Mouse (Mus musculus) heart, adult 2 months (tissue): Measurements from ENCODE around the gene Zfp64. TPM values are rescaled to one million over a fixed set of nuclear protein-coding genes. Genes with fewer than 3 reads are reported as not detected.

ENCODE experiments used
- DNase-seq, 2 experiments: peaks; one replicate each; pipeline ENCODE4 v3.0.0; 2021
- H3K27ac ChIP-seq: fragments of 200-600 bp; 2 replicates; pipeline ENCODE4 v1.8.1; 2022
- H3K27me3 ChIP-seq: fragments of 200-500 bp; 2 replicates; pipeline ENCODE4 v1.6.1; 2012; ENCODE audit warnings: mild to moderate bottlenecking, low read length, inconsistent platforms, mixed read lengths; ENCODE audit not compliant: control insufficient read depth, insufficient read depth
- H3K36me3 ChIP-seq: fragments of 200-500 bp; 2 replicates; pipeline ENCODE4 v1.6.1; 2012; ENCODE audit warnings: low read length, inconsistent platforms; ENCODE audit not compliant: control insufficient read depth, insufficient read depth
- H3K4me1 ChIP-seq: fragments of 200-500 bp; 2 replicates; pipeline ENCODE4 v1.6.1; 2011; ENCODE audit warnings: low read length; ENCODE audit not compliant: control insufficient read depth, insufficient read depth
- H3K4me3 ChIP-seq: fragments of 200-600 bp; 2 replicates; pipeline ENCODE4 v1.8.1; 2022
- H3K79me2 ChIP-seq: fragments of 200-500 bp; replicated peaks from 2 replicates; pipeline ENCODE4 v1.6.1; 2012; ENCODE audit warnings: mild to moderate bottlenecking, inconsistent platforms, low read length, moderate library complexity, mixed read lengths; ENCODE audit not compliant: control insufficient read depth, insufficient read depth
- H3K9ac ChIP-seq: fragments of 200-500 bp; 2 replicates; pipeline ENCODE4 v1.6.1; 2012; ENCODE audit warnings: low read depth, mild to moderate bottlenecking, control low read depth, inconsistent platforms, low read length, mixed read lengths
- CTCF ChIP-seq: fragments of 200-600 bp; IDR thresholded peaks from 2 replicates; pipeline ENCODE4 v1.8.1; 2022; ENCODE audit warnings: antibody characterized with exemption, mild to moderate bottlenecking, moderate library complexity
- EP300 ChIP-seq: fragments of 200-500 bp; IDR thresholded peaks from 2 replicates; pipeline ENCODE4 v1.6.1; 2011; ENCODE audit warnings: low read depth, low read length, control low read depth; ENCODE audit not compliant: insufficient read depth
- POLR2A ChIP-seq: fragments of 200-500 bp; IDR thresholded peaks from 2 replicates; pipeline ENCODE4 v1.6.1; 2011; ENCODE audit warnings: mild to moderate bottlenecking, low read depth, low read length, control low read depth; ENCODE audit not compliant: insufficient read depth
- WGBS: fragments of 180-500 bp; shearing (Covaris S2); methylation state at CpG from one replicate; pipeline ENCODE4 v1.1.7; 2018; 5-methylcytosine and 5-hydroxymethylcytosine counted together
- intact Hi-C: fragments of 180-260 bp; cut with DNase I; formaldehyde crosslinking; loops from one replicate; pipeline ENCODE4 v1.15.1; 2025
- polyA plus RNA-seq: library from polyadenylated mRNA; depleted of rRNA; stranded (reverse); fragments of >200 nt; gene quantifications from 2 replicates; pipeline ENCODE4 v1.2.3, GENCODE M21; 2012
- total RNA-seq, 2 experiments: library from RNA; stranded (reverse); gene quantifications; 2 replicates each; pipeline ENCODE4 v1.2.3; 2021

Zfp64 gene
- total and polyA plus RNA-seq, 3 experiments, result 6.6 to 10.1 (median 7.8) TPM

DNA sequence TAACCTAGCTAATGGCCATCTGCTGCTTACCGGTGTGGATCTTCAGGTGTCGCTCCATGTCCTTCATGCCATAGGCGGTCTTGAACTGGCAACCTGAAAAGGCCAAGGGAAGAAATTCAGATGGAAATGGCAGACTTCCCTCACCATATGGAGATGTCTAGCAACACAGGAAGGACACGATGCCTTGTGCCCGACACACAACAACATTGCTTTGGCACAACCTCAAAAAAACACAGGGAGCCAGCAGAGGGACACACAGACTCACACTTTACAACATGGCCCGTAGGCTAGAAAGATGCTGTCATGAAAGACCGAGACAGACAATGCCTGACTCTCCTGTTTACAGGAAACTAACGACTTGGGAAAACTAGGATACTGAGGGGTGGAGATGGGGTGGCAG is 15.4 kb downstream of the Zfp64 start:
- intact Hi-C loops, result no loop called here
- Histone ChIP-seq H3K27me3 (no peaks in the 10 kb centered on the region), H3K4me3 (no peak overlapping the region), H3K9ac (no peak overlapping the region), H3K27ac (no peak overlapping the region), H3K36me3 (no peaks in the 10 kb centered on the region), H3K4me1 (no peaks in the 10 kb centered on the region), H3K79me2 (no peaks in the 10 kb centered on the region)
- TF ChIP-seq POLR2A, result no peak
- TF ChIP-seq CTCF, result no peak
- no peak for TF ChIP-seq EP300
- 94% methylated on average over 8 of the region's 8 CpGs for WGBS
- DNase-seq, result no peak

DNA sequence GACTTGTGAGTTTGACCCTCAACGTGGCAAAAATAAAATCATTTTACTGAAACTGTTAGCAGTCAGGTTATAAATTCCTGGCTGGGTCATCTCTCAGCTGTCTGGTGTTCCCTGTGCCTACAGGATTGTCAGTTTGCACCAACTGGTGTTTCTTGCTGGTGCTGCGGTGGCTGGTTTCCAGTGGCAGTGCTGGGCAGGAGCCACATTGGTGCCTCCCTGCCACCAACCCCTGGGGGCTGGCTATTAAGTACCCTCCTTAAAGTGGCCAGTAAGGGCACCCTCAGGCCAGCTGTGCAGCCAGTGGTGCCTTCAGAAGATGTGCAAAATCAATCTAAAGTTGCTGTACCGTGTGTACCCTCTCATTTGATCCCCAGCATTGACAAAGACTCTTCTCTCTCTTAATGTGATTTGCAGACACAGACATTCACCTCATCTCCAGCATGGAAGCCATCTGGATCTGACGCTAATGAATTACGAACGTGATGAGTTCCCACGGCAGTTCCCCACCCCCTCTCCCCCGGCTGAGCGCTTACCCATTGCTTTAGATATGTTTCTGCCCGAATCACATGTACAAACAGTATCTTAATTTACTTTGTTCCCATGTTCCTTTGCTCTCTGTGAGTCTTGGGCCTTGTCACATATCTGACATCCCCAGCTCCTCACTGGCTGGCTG is 16.0 kb downstream of the Zfp64 start:
- Histone ChIP-seq H3K36me3 (no peaks in the 10 kb centered on the region), H3K9ac (no peak overlapping the region), H3K4me1 (no peaks in the 10 kb centered on the region), H3K4me3 (no peak overlapping the region), H3K79me2 (no peaks in the 10 kb centered on the region), H3K27ac (no peak overlapping the region), H3K27me3 (no peaks in the 10 kb centered on the region)
- TF ChIP-seq CTCF (no peak), EP300 (no peak), POLR2A (no peak)
- WGBS, result 92% methylated on average over 10 of the region's 10 CpGs
- intact Hi-C loops, result no loop called here
- no peak for DNase-seq

DNA sequence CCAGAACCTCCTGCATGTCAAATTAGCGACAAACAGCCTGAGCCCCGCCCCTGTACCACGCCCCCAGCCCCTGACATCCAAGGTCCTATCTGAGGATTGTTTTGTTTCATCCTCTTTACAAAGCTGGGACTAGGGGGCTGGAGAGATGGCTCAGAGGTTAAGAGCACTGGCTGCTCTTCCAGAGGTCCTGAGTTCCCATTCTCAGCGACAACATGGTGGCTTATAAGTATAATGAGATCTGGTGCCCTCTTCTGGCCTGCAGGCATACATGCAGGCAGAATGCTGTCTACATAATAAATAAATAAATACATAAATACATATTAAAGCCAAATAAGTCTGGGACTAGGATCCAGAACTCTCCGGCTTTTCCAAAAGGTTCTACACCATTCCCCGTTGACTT is 18.5 kb downstream of the Zfp64 start:
- Histone ChIP-seq H3K36me3 (no peaks in the 10 kb centered on the region), H3K4me3 (no peak overlapping the region), H3K27me3 (no peaks in the 10 kb centered on the region), H3K4me1 (no peaks in the 10 kb centered on the region), H3K79me2 (no peaks in the 10 kb centered on the region), H3K27ac (no peak overlapping the region), H3K9ac (no peak overlapping the region)
- TF ChIP-seq POLR2A (no peak), EP300 (no peak), CTCF (peak; percentile 50)
- DNase-seq, result no peak
- 92% methylated on average over 6 of the region's 6 CpGs for WGBS
- intact Hi-C loops, result no loop called here

DNA sequence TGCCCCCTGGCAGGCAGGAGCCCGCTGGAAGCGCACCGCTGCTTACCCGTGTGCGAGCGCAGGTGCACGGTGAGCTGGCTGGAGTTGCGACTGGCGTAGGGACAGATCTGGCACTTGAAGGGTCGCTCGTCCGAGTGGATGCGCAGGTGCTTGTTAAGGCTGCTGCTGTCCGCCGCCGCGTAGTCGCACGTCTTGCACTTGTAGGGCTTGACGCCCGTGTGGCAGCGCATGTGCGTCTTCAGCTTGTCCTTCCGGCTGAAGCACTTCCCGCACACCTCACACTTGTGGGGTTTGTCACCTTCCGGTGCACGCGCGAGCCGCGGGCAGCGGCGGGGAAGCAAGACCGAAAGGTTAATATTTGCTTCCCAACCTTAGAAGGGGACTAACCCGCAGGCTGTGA is 20.2 kb downstream of the Zfp64 start:
- intact Hi-C loops, result no loop called here
- no peak overlapping the region for H3K27ac ChIP-seq
- DNase-seq, result no peak
- WGBS, result 92% methylated on average over 35 of the region's 35 CpGs
- no peak overlapping the region for H3K9ac ChIP-seq
- H3K79me2 ChIP-seq, result no peaks in the 10 kb centered on the region
- H3K4me1 ChIP-seq, result no peaks in the 10 kb centered on the region
- no peaks in the 10 kb centered on the region for H3K36me3 ChIP-seq
- no peak overlapping the region for H3K4me3 ChIP-seq
- H3K27me3 ChIP-seq, result no peaks in the 10 kb centered on the region
- TF ChIP-seq POLR2A, result no peak

DNA sequence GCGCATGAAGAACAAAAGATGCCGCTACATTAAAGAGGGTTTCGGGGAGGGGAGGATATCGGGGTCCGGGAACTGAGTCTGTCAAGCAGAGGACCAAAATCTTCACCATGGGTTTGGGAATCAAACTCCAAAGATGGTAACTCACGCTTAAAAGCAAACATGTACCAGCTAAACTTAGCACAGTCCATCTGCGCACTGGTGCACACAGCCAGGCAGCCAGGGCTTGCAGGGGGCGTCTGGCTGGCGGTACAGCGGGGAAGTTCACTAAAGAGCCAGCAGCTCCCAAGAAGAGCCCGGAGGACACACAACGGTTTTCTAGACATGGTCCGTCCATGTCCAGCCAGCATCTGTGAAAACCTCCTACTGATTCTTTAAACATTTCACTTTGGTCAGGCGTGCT is 23.7 kb downstream of the Zfp64 start:
- H3K4me3 ChIP-seq, result no peak overlapping the region
- intact Hi-C loops, result no loop called here
- 95% methylated on average over 14 of the region's 14 CpGs for WGBS
- H3K27ac ChIP-seq, result no peak overlapping the region
- H3K79me2 ChIP-seq, result no peaks in the 10 kb centered on the region
- no peaks in the 10 kb centered on the region for H3K36me3 ChIP-seq
- H3K9ac ChIP-seq, result no peak overlapping the region
- no peaks in the 10 kb centered on the region for H3K4me1 ChIP-seq
- TF ChIP-seq POLR2A (no peak), CTCF (no peak), EP300 (no peak)
- no peak for DNase-seq
- no peaks in the 10 kb centered on the region for H3K27me3 ChIP-seq

DNA sequence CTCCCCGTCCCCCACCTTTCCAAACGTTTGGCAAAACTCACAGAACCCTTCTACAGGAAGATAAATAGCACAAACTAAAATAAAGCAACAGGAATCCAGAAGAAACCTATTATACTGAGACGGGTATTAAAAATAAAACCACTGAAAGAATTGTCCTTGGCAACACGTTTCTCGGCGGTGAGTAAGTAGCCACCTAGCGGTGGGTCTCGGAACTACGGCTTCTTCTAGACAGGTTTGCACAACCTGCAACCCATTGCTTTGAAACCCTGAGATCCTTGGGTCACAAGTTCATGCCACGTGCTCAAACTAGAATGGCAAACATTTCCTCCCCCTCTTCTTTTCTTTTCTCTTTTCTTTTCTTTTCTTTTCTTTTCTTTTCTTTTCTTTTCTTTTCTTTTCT is 25.7 kb downstream of the Zfp64 start:
- H3K4me1 ChIP-seq, result no peaks in the 10 kb centered on the region
- TF ChIP-seq EP300 (no peak), CTCF (peak; percentile 89), POLR2A (no peak)
- no peaks in the 10 kb centered on the region for H3K27me3 ChIP-seq
- DNase-seq, result peak; percentile 34 to 68
- H3K79me2 ChIP-seq, result no peaks in the 10 kb centered on the region
- 21% methylated on average over 10 of the region's 10 CpGs for WGBS
- no peak overlapping the region for H3K27ac ChIP-seq
- no peaks in the 10 kb centered on the region for H3K36me3 ChIP-seq
- intact Hi-C loops, result no loop called here
- no peak overlapping the region for H3K9ac ChIP-seq
- no peak overlapping the region for H3K4me3 ChIP-seq
